Mouse (Mus musculus): Measurements from ENCODE around the gene Capn8.

- peak; percentile 49 for TF ChIP-seq CTCF (IDR thresholded peaks at IDR 0.05; ENCODE audit: low read depth)
- TF ChIP-seq EP300 (IDR thresholded peaks at IDR 0.05; ENCODE audit: low read depth), result no peak
Measured at GRCm38 (mm10) chr1:182564408-182565120, at the start of gene Capn8.

All from liver, embryonic 14.5 days (tissue).